Mouse (Mus musculus) lung, embryonic 14.5 days (tissue): Measurements from ENCODE around the gene Cdc123. TPM values are rescaled to one million over a fixed set of nuclear protein-coding genes. Genes with fewer than 3 reads are reported as not detected.
A peak's percentile ranks its signal among the peaks of the same experiment; 100 is the strongest.

Experiments
- ATAC-seq: fragments of 200-750 bp; cut with Nextera tagmentation; 2 replicates; pipeline ENCODE4 v1.8.0; 2017; ENCODE audit warnings: mild to moderate bottlenecking, moderate TSS enrichment, moderate library complexity; ENCODE audit not compliant: insufficient read depth
- DNase-seq: peaks from one replicate; pipeline ENCODE4 v3.0.0-alpha.2; 2015
- H3K27ac ChIP-seq: fragments of 300-500 bp; sonication (generic); 2 replicates; pipeline ENCODE4 v1.5.1; 2014; ENCODE audit warnings: low read depth, mild to moderate bottlenecking, moderate library complexity
- H3K27me3 ChIP-seq: fragments of 300-500 bp; sonication (generic); 2 replicates; pipeline ENCODE4 v1.6.1; 2014; ENCODE audit warnings: low read length, control low read depth; ENCODE audit not compliant: insufficient read depth
- H3K36me3 ChIP-seq: fragments of 300-500 bp; sonication (generic); 2 replicates; pipeline ENCODE4 v1.6.1; 2014; ENCODE audit warnings: control low read depth; ENCODE audit not compliant: insufficient read depth
- H3K4me1 ChIP-seq: fragments of 300-500 bp; sonication (generic); 2 replicates; pipeline ENCODE4 v1.6.1; 2014; ENCODE audit warnings: antibody characterized with exemption, control low read depth; ENCODE audit not compliant: insufficient read depth
- H3K4me2 ChIP-seq: fragments of 300-500 bp; sonication (generic); 2 replicates; pipeline ENCODE4 v1.6.1; 2014; ENCODE audit warnings: mild to moderate bottlenecking
- H3K4me3 ChIP-seq: fragments of 300-500 bp; sonication (generic); 2 replicates; pipeline ENCODE4 v1.5.1; 2014; ENCODE audit warnings: low read depth, low read length
- H3K9ac ChIP-seq: fragments of 300-500 bp; sonication (generic); 2 replicates; pipeline ENCODE4 v1.6.1; 2014
- H3K9me3 ChIP-seq: fragments of 300-500 bp; sonication (generic); 2 replicates; pipeline ENCODE4 v1.6.1; 2016; ENCODE audit warnings: low read depth, low read length, control low read depth
- CTCF ChIP-seq: IDR thresholded peaks from 2 replicates; pipeline ENCODE4 v1.5.1; 2016; ENCODE audit warnings: antibody characterized with exemption, low read depth
- WGBS: fragments of 180-500 bp; shearing (Covaris S2); extraction: QIAGEN DNeasy Blood & Tissue Kit; methylation state at CpG from one replicate; pipeline ENCODE4 v1.1.7; 2014; 5-methylcytosine and 5-hydroxymethylcytosine counted together
- polyA plus RNA-seq: library from polyadenylated mRNA; unstranded; fragments of >200 nt; fragmentation: Nextera tagmentation; extraction: Ambion mirVana; gene quantifications from 2 replicates; pipeline ENCODE4 v1.2.1, GENCODE M21; 2014

Gene Cdc123
- polyA plus RNA-seq, 1 experiment from 2014 or later = 290 TPM

GRCm38 (mm10) chr2:5805228-5805627 lies 39.7 kb downstream of the Cdc123 start:
- no peak for TF ChIP-seq CTCF

GRCm38 (mm10) chr2:5804440-5805045 lies 40.4 kb downstream of the Cdc123 start:
- DNase-seq = no peak
- no peak overlapping the region for H3K27ac ChIP-seq
- no peaks in the 10 kb centered on the region for H3K4me1 ChIP-seq
- H3K36me3 ChIP-seq = peaks cover 39% of the 10 kb centered on the region
- ATAC-seq = no peak
- H3K9me3 ChIP-seq = no peaks in the 10 kb centered on the region
- no peak overlapping the region for H3K9ac ChIP-seq
- H3K4me2 ChIP-seq = no peak overlapping the region
- no peaks in the 10 kb centered on the region for H3K27me3 ChIP-seq
- no peak overlapping the region for H3K4me3 ChIP-seq
- no peak for TF ChIP-seq CTCF
- WGBS = 84% methylated on average over 6 of the region's 6 CpGs

More at GRCm38 (mm10) chr2:5805228-5805627, 39.7 kb downstream of the Cdc123 start:
- DNase-seq = no peak
- Histone ChIP-seq H3K9me3 (no peaks in the 10 kb centered on the region), H3K9ac (no peak overlapping the region), H3K4me2 (no peak overlapping the region), H3K36me3 (peaks cover 44% of the 10 kb centered on the region), H3K27me3 (no peaks in the 10 kb centered on the region), H3K27ac (no peak overlapping the region), H3K4me1 (no peaks in the 10 kb centered on the region), H3K4me3 (no peak overlapping the region)
- no peak for ATAC-seq
- WGBS = 90% methylated on average over 7 of the region's 7 CpGs

GRCm38 (mm10) chr2:5801927-5802590 lies 42.9 kb downstream of the Cdc123 start:
- H3K4me3 ChIP-seq = no peak overlapping the region
- no peak for TF ChIP-seq CTCF
- WGBS = 82% methylated on average over 10 of the region's 10 CpGs
- ATAC-seq (no peak), DNase-seq (no peak)
- H3K4me1 ChIP-seq = no peaks in the 10 kb centered on the region
- no peaks in the 10 kb centered on the region for H3K9me3 ChIP-seq
- H3K27ac ChIP-seq = no peak overlapping the region
- no peak overlapping the region for H3K4me2 ChIP-seq
- H3K36me3 ChIP-seq = peaks cover 40% of the 10 kb centered on the region
- H3K9ac ChIP-seq = no peak overlapping the region
- H3K27me3 ChIP-seq = no peaks in the 10 kb centered on the region

GRCm38 (mm10) chr2:5801182-5801640 lies 43.8 kb downstream of the Cdc123 start:
- whole genome bisulfite sequencing = 79% methylated on average over 9 of the region's 9 CpGs
- TF ChIP-seq CTCF = no peak
- ATAC-seq = no peak
- no peak overlapping the region for H3K4me2 ChIP-seq
- no peak overlapping the region for H3K4me3 ChIP-seq
- no peaks in the 10 kb centered on the region for H3K9me3 ChIP-seq
- H3K9ac ChIP-seq = no peak overlapping the region
- peak; percentile 9 for DNase-seq
- H3K4me1 ChIP-seq = no peaks in the 10 kb centered on the region
- H3K27ac ChIP-seq = no peak overlapping the region
- peaks cover 46% of the 10 kb centered on the region for H3K36me3 ChIP-seq
- no peaks in the 10 kb centered on the region for H3K27me3 ChIP-seq

GRCm38 (mm10) chr2:5797816-5798672 lies 46.9 kb downstream of the Cdc123 start:
- WGBS = 63% methylated on average over 11 of the region's 11 CpGs
- Histone ChIP-seq H3K9ac (no peak overlapping the region), H3K4me1 (no peaks in the 10 kb centered on the region), H3K27ac (peak overlapping the region; percentile 36; the same call in 1 of the 2 replicates), H3K27me3 (no peaks in the 10 kb centered on the region), H3K4me3 (no peak overlapping the region), H3K9me3 (no peaks in the 10 kb centered on the region; the same call in 1 of the 2 replicates), H3K36me3 (peaks cover 58% of the 10 kb centered on the region), H3K4me2 (no peak overlapping the region)
- TF ChIP-seq CTCF = no peak
- DNase-seq (peak; percentile 43), ATAC-seq (peak; percentile 71)

GRCm38 (mm10) chr2:5793771-5794170 lies 51.2 kb downstream of the Cdc123 start:
- DNase-seq (no peak), ATAC-seq (no peak)
- Histone ChIP-seq H3K27me3 (no peaks in the 10 kb centered on the region), H3K36me3 (peaks cover 43% of the 10 kb centered on the region), H3K4me3 (no peak overlapping the region), H3K4me2 (no peak overlapping the region), H3K27ac (no peak overlapping the region), H3K9ac (no peak overlapping the region), H3K9me3 (no peaks in the 10 kb centered on the region; the same call in 1 of the 2 replicates), H3K4me1 (no peaks in the 10 kb centered on the region)
- WGBS = 76% methylated on average over 10 of the region's 10 CpGs
- TF ChIP-seq CTCF = no peak

- no peaks in the 10 kb centered on the region for H3K4me1 ChIP-seq
- no peaks in the 10 kb centered on the region; the same call in 1 of the 2 replicates for H3K9me3 ChIP-seq
- WGBS = 89% methylated on average over 5 of the region's 5 CpGs
- H3K4me3 ChIP-seq = no peak overlapping the region
- H3K9ac ChIP-seq = no peak overlapping the region
- DNase-seq (no peak), ATAC-seq (no peak)
- TF ChIP-seq CTCF = no peak
- no peaks in the 10 kb centered on the region for H3K27me3 ChIP-seq
- no peak overlapping the region for H3K4me2 ChIP-seq
- no peak overlapping the region for H3K27ac ChIP-seq
- H3K36me3 ChIP-seq = peaks cover 28% of the 10 kb centered on the region
These were observed 52.9 kb downstream of the Cdc123 start for GRCm38 (mm10) chr2:5792056-5792455.
